Mouse (Mus musculus) intestine, postnatal 0 days (tissue): ENCODE data around the gene Omd. TPM values are rescaled to one million over a fixed set of nuclear protein-coding genes. Genes with fewer than 3 reads are reported as not detected.

Experiments
- ATAC-seq: fragments of 200-750 bp; cut with Nextera tagmentation; 2 replicates; pipeline ENCODE4 v1.8.0; 2017; ENCODE audit warnings: mild to moderate bottlenecking, moderate TSS enrichment, moderate library complexity
- H3K27ac ChIP-seq: fragments of 300-500 bp; sonication (generic); 2 replicates; pipeline ENCODE4 v1.5.1; 2014; ENCODE audit warnings: mild to moderate bottlenecking, low read depth, low read length, moderate library complexity
- H3K27me3 ChIP-seq: fragments of 300-500 bp; sonication (generic); replicated peaks from 2 replicates; pipeline ENCODE4 v1.6.1; 2014; ENCODE audit warnings: low read length, mixed read lengths; ENCODE audit not compliant: control insufficient read depth, insufficient read depth
- H3K36me3 ChIP-seq: fragments of 300-500 bp; sonication (generic); 2 replicates; pipeline ENCODE4 v1.6.1; 2014; ENCODE audit warnings: mild to moderate bottlenecking, moderate library complexity; ENCODE audit not compliant: control insufficient read depth, insufficient read depth
- H3K4me1 ChIP-seq: fragments of 300-500 bp; sonication (generic); replicated peaks from 2 replicates; pipeline ENCODE4 v1.6.1; 2014; ENCODE audit warnings: antibody characterized with exemption, low read length, mixed read lengths; ENCODE audit not compliant: control insufficient read depth, insufficient read depth
- H3K4me2 ChIP-seq: fragments of 300-500 bp; sonication (generic); replicated peaks from 2 replicates; pipeline ENCODE4 v1.6.1; 2014; ENCODE audit warnings: low read depth, mild to moderate bottlenecking, moderate library complexity
- H3K4me3 ChIP-seq: fragments of 300-500 bp; sonication (generic); 2 replicates; pipeline ENCODE4 v1.5.1; 2014; ENCODE audit warnings: low read depth, low read length
- H3K9ac ChIP-seq: fragments of 300-500 bp; sonication (generic); 2 replicates; pipeline ENCODE4 v1.6.1; 2014; ENCODE audit warnings: mild to moderate bottlenecking, low read depth, low read length
- H3K9me3 ChIP-seq: fragments of 300-500 bp; sonication (generic); 2 replicates; pipeline ENCODE4 v1.6.1; 2016; ENCODE audit warnings: mixed run types; ENCODE audit not compliant: control insufficient read depth
- CTCF ChIP-seq: sonication (generic); IDR thresholded peaks from 2 replicates; pipeline ENCODE4 v1.5.1; 2016; ENCODE audit warnings: low read depth, mild to moderate bottlenecking, control low read depth, antibody characterized with exemption, moderate library complexity
- WGBS: fragments of 180-500 bp; shearing (Covaris S2); extraction: QIAGEN DNeasy Blood & Tissue Kit; methylation state at CpG from one replicate; pipeline ENCODE4 v1.1.7; 2014; 5-methylcytosine and 5-hydroxymethylcytosine counted together
- polyA plus RNA-seq: library from polyadenylated mRNA; unstranded; fragments of >200 nt; fragmentation: Nextera tagmentation; extraction: Ambion mirVana; gene quantifications from 2 replicates; pipeline ENCODE4 v1.2.1, GENCODE M21; 2015

Gene Omd
- polyA plus RNA-seq, 1 experiment from 2014 or later, result 0.33 TPM

DNA sequence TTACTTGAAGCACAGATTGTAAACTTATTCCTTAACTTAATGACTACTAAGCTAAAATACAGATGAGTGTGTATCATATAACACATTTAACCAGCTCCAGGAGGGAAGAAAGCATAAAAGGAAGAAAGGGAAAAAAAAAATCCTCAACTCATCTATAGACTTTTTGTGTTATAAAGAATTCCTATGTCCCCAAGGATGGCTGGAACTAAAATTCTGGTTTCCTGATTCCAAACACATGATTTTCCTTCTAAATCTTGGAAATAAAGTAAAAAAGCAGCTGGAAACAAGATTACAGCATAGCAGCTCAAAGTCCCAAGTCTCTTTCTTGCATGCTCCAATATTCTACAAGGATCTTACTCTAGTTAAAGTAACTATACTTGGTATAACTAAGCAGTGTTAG lies 21.3 kb downstream of the Omd start:
- H3K27ac ChIP-seq, result no peak overlapping the region
- H3K4me3 ChIP-seq, result no peak overlapping the region
- H3K36me3 ChIP-seq, result no peaks in the 10 kb centered on the region
- no peak for ATAC-seq
- TF ChIP-seq CTCF, result no peak
- H3K27me3 ChIP-seq, result no peaks in the 10 kb centered on the region
- no peak overlapping the region for H3K4me2 ChIP-seq
- no peak overlapping the region for H3K9ac ChIP-seq
- no peaks in the 10 kb centered on the region for H3K4me1 ChIP-seq
- H3K9me3 ChIP-seq, result no peaks in the 10 kb centered on the region

DNA sequence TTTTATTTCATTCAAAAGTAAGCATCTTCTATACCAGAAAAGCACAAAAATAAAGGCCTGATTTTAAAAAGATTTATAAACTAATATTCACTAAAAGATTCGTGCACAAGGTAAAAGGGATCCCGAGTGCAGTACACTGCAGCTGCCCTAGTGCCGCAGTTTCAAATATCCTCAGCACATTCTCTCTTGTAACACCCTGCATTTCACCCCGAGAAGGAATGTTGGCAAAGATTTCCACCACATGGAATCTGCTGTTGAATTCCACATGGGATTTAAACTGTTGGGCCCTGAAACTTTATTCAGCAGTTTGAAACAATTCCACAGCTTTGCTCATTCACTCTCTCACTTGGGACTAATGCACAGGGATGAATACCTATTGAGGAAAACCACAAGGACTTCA lies 25.5 kb downstream of the Omd start, which contains the start of gene Ogn:
Gene Ogn, plus strand, starts transcription at position 333 of the 400 bp plus-strand sequence.
- no peak within 1 kb of the TSS for H3K9ac ChIP-seq
- no peaks in the 10 kb centered on the region for H3K36me3 ChIP-seq
- H3K4me3 ChIP-seq, result peak within 1 kb of the TSS; percentile 17; the same call in 1 of the 2 replicates
- peak within 1 kb of the TSS; percentile 7 for H3K4me2 ChIP-seq
- WGBS, result 58% methylated on average over 4 of the region's 4 CpGs
- H3K9me3 ChIP-seq, result no peaks in the 10 kb centered on the region
- no peaks in the 10 kb centered on the region for H3K4me1 ChIP-seq
- no peaks in the 10 kb centered on the region for H3K27me3 ChIP-seq
- ATAC-seq, result no peak
- TF ChIP-seq CTCF, result no peak
- H3K27ac ChIP-seq, result no peak within 1 kb of the TSS

DNA sequence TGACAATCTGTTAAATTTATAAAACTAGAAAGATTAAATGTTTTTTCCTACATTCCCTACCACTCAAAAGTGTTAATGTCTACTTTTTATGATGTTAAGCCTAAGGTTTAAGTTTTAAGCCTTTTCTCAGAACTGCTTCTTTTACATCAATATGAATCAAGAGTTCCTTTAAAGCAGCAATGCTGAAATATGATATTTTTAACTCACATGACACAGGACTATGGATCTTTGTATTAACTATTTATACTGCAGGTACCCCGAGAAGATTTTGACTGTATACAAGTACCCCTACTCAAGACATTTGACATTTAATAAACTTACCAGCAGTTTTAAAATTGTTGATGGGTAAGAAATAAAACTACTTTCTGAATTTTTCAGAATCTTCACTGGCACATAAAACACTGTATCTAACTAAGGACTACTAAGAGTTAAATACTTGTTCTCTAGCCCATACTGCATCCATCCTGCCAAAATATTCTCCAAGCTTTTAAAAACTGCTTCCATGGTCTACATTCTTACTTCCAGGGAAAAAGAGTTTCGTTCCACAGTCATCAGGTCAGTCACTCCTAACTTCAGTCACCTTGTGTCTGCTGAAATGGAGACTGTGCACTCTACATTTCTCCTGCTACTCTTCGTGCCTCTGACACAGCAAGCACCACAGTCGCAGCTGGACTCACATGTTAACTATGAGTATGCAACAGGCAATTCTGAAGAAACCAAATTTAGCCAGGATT lies 26.5 kb downstream of the Omd start:
- no peak overlapping the region for H3K9ac ChIP-seq
- peak overlapping the region; percentile 7 for H3K4me2 ChIP-seq
- no peak overlapping the region for H3K27ac ChIP-seq
- no peaks in the 10 kb centered on the region for H3K27me3 ChIP-seq
- no peak for TF ChIP-seq CTCF
- no peaks in the 10 kb centered on the region for H3K4me1 ChIP-seq
- WGBS, result 59% methylated on average over 4 of the region's 4 CpGs
- ATAC-seq, result no peak
- H3K36me3 ChIP-seq, result no peaks in the 10 kb centered on the region
- H3K4me3 ChIP-seq, result peak overlapping the region; percentile 17; the same call in 1 of the 2 replicates
- H3K9me3 ChIP-seq, result no peaks in the 10 kb centered on the region

DNA sequence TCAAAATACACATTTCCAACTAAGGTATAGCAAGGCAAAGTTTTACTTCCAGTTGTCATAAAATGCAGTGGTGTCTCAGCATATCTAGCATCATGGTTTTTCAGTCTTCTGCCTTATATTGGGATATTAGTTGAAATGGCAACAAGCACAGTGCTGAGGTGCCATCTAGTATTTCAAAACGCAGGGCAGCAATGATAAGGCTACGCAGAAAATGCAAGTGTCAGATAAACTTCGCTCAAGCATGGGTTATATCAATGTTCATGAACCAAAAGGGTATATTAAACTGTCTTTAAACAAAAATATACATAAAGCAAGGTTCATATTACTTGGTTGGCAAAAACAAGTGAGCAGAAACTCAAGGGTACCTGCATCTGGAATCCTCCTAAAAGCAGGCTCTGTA lies 34.8 kb downstream of the Omd start:
- no peak for TF ChIP-seq CTCF
- Histone ChIP-seq H3K4me2 (no peak overlapping the region), H3K27me3 (no peaks in the 10 kb centered on the region), H3K4me1 (no peaks in the 10 kb centered on the region), H3K27ac (no peak overlapping the region), H3K4me3 (no peak overlapping the region), H3K36me3 (no peaks in the 10 kb centered on the region), H3K9ac (no peak overlapping the region), H3K9me3 (no peaks in the 10 kb centered on the region)
- 87% methylated on average over 3 of the region's 3 CpGs for WGBS
- no peak for ATAC-seq

DNA sequence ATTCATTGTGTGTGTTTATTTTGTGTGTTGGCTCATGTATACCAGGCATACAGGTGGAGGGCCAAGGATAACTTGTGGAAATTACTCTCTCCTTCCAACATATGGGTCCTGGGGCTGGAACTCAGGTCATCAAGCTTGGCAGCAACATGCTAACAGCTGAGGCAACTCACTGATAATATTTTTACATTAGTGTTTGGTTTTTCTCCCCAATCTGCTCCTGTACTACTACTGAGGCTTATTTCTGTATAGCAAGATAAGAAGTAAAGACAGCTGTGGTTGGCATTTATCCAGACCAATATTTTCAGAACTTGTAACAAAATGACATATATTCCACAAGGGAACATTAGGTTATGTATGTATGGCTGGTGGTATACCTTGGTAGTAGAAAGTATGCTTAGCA lies 36.1 kb downstream of the Omd start:
- no peak overlapping the region for H3K9ac ChIP-seq
- ATAC-seq, result no peak
- no peak overlapping the region for H3K27ac ChIP-seq
- no peak overlapping the region for H3K4me3 ChIP-seq
- no peaks in the 10 kb centered on the region for H3K4me1 ChIP-seq
- no peak overlapping the region for H3K4me2 ChIP-seq
- H3K27me3 ChIP-seq, result no peaks in the 10 kb centered on the region
- H3K9me3 ChIP-seq, result no peaks in the 10 kb centered on the region
- TF ChIP-seq CTCF, result no peak
- H3K36me3 ChIP-seq, result no peaks in the 10 kb centered on the region

DNA sequence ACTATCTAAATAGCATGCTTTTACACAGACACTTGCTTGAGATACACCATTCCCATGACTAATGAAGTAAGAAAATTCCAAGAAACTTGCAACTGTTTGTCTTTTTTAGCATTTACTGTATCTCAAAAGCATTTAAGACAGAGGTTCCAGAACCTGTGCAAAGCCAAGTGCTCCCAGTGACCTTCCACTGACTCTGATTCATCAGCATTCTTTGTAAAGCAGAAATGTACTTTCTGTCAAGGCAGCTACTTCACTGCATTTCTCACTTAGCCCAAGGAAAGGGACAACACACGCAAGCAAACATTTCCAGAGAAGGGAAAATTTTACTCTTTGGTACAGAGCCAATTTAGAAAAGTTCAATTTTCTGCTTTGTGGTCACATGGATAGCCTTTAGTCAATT lies 41.0 kb downstream of the Omd start:
- no peak overlapping the region for H3K4me2 ChIP-seq
- TF ChIP-seq CTCF, result no peak
- H3K4me1 ChIP-seq, result no peaks in the 10 kb centered on the region
- WGBS, result 59% methylated on average over 1 of the region's 1 CpGs
- H3K27ac ChIP-seq, result no peak overlapping the region
- H3K4me3 ChIP-seq, result no peak overlapping the region
- no peak for ATAC-seq
- no peaks in the 10 kb centered on the region for H3K36me3 ChIP-seq
- H3K27me3 ChIP-seq, result no peaks in the 10 kb centered on the region
- no peak overlapping the region for H3K9ac ChIP-seq
- no peaks in the 10 kb centered on the region for H3K9me3 ChIP-seq
